Mouse (Mus musculus): Measurements from ENCODE around the gene Casr.
A peak's percentile ranks its signal among the peaks of the same experiment; 100 is the strongest.

The Casr gene

DNA sequence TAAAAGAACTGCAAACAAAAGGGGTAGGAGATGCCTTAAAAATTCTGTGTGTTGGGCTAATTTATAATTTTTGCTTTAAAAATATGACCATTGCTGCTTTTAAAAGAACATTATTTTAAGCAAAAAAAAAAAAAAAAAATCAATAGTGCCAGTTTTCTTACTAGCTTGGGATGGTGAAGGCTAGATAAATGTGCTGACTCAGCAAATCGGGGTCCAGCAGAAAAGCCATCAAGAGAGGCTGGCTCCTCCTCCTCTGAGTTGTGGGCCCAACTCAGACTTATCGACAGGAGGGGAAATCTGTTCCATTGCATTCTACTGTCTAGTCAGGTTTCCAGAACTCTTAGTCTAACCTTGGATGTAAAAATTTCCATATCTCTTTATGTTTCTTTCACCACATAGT, 45.6 kb downstream of the Casr start:
- DNase-seq: no peak

DNA sequence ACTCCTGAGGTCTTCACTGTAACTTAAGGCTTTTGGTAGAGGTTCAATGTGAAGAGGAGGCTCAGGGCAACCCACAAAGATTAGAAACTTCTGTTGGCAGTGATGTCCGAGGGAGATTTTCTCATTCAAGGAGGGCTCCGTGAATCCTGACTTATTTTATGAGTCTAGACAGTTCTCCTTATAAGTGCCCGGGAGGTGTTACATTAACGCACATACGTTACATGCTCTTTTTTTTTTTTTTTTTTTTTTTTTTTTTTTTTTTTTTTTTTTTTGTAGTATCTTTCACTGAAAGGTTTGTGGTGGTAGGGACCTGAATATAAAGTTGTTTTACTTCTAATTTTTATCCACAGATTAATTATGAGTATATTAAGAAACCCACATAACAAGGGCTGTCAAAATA, 54.6 kb downstream of the Casr start:
- no peak for DNase-seq

DNA sequence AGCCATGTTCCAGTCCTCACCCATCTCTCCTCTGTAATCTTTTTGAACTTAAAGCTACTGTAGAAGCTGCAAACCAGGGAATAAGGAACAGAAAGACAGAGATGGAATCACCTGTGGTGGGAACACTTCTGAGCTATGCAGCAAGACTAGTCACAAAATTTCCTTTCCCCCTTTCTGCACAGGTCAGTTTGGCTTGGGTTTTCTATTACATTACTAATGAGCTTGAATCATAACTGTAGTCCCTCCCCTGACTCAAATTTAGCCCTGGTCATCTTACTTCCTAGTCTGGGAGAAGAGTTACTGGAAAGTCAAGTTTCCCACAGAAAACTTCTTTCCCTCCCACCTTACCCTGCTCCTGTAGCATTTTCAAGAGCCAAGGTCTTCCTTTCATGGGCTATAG, 55.1 kb downstream of the Casr start:
- DNase-seq: no peak

DNA sequence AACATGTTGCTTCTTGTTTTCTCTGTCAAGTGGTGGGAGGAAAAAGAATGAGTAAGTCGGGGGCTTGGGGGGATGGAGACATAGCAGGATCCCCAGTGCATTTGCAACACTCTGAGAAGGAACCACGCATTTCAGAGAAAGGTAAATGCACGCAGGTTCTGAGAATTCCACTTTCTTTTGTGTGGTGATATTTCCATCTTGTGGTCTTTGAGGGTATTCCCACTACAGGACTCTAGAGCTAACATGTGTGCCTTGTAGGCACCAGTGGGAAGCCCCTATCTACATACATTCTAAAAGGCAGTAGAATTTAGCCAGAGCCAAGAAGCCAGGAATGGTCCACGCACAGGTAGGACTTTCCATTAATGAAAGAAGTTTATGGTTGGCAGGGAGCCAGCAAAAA, 56.0 kb downstream of the Casr start:
- no peak for DNase-seq

DNA sequence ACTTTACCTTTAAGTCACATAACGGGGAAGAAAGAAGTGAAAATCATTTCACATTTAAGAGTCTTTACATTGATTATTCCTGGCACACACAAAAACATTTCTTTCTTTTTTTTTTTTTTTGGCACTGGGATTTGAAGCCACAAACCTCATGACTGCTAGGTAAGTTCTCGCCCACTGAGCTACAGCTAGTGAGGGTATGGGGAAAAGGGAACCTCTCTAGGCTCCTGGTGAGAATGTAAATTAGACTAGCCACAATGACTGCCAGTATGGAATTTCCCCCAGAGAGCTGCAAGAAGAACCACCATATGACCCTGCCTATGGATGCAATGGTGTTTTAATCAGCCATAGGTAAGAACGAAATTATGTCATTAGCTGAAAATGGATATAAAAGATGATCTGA, 56.8 kb downstream of the Casr start:
- no peak for DNase-seq

DNA sequence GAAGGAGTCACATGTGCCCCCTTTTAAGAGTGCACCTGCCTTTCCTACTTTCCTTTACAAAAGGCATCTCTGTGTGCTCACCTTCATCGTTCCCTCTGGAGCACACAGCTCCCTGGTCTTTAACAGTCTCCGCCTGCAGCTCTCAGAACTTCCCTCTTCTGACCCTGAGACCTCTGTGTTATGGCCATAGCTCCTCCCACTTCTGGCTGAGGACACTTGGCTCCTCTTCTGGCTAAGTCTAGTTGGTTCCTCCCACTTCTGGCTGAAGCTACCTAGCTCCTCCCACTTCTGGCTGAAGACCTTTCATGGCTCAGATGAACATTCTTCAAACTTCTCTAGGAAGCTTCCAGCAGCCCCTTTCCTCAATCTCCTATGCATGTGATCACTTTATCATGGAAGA, 59.7 kb downstream of the Casr start:
- no peak for DNase-seq

DNA sequence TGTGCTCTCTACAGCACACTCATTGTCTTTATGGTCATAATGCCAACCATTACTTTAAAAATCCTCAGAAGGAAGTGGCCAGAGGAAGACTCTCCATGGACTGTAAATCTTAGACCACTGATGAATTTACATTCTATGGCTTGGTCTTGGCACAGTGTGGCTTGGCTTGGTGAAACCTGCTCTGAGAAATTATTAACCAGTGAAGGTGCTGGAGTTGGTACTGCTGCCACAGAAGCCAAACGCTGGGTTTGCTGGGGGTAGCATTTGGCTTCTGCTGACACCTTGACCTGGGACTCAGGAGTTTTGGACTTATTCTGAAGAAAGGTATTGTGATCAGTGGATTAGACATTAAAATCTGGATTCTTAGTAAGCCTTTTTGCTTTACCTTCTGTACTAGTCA, 69.5 kb downstream of the Casr start:
- no peak for DNase-seq

DNA sequence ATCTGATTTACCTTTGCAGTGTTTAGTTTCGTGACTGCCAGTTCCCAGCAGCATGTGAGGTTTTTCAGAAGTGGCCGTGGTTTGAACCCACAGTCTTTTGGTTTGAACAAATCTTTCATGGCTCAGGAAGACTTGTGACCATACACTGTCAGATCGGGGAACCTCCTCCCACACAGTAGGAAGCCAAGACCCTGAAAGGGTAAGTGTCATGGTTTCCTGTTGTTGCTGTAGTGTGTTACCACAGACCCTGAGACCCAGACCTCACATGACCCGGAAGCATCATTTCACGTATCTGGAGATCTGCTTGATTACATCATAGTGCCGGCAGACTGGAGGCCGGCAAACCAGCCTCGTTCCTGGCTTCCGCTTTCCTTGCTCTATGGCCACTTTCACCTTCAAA, 85.1 kb downstream of the Casr start:
- no peak for DNase-seq

DNA sequence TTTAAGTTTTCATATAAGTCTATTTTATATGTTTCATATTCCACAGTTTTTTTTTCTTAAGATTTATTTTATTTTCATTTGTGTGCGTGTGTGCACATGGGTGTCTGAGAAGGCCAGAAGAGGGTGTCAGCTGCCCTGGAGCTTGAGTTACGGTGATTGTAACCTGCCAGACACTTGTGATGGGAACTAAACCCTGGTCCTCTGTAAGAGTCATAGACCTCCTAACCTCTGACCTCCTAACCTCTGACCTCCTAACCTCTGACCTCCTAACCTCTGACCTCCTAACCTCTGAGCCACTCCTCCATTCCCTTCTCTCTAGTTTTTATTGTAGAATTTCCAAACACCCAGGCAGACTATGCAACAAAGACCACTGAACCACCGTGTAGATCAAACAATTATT, 86.4 kb downstream of the Casr start:
- DNase-seq: no peak

DNA sequence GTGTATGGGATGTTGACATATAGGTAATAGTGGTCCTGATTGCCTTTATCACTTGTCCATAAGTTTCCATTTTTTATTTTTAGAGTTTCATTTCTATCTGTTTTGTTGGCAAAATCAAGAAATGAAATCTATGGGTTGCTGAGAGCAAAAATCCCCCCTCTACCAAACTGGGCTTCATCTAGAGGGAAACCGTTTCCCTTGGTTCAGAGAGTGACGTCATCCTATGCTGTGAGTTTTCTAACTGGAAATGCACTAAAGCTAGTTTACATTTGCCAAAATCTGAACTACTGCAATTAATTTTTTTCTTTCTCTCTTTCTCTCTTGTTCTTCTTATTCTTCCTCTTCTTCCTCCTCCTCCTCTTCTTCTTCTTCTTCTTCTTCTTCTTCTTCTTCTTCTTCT, 87.1 kb downstream of the Casr start:
- no peak for DNase-seq

DNA sequence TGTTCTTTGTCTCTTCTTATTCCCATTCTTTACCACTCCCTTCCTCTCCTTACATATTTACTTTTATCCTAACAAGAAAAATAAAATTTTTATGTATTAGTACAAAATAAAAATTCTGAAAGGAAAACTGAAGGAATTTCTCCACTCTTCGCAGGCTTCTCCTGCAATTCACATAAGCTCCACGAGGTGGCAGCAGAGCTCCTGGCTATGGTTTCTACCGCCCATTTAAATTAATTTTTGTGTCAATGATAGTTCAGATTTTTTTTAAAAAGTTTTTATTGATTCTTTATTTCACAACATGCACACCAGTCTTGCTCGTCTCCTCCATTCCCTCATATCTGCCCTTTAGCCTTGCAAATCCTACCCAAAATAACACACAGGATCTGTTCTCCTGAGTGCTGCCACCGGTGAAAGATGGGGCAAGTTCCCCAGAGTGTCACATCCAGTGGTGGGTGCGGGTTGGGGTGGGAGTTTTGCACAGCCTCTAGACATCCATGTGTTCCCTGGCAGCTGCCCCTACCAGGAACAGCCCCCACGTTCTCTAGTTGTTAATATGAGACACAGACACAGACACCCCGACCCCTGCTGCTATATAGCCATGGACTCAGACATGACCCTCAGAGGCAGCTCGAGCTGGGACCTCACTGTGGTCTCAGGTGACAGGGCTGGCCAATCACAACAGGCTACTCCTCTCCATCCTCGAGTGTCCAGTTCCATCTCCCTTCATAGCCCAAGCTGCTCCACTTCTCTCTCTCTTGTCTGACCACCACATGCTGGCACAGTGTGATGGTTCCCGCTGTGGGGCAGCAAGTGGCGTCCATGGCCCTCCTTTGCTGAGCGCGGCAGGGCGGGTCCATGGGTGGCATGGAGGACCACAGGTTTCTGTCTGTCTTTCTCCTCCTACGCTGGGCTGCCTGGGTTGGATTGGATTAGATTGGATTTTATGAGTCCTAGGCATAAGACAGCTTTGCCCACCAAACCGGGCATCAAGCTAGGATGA, 88.4 kb downstream of the Casr start:
- DNase-seq: peak; percentile 26 to 36

DNA sequence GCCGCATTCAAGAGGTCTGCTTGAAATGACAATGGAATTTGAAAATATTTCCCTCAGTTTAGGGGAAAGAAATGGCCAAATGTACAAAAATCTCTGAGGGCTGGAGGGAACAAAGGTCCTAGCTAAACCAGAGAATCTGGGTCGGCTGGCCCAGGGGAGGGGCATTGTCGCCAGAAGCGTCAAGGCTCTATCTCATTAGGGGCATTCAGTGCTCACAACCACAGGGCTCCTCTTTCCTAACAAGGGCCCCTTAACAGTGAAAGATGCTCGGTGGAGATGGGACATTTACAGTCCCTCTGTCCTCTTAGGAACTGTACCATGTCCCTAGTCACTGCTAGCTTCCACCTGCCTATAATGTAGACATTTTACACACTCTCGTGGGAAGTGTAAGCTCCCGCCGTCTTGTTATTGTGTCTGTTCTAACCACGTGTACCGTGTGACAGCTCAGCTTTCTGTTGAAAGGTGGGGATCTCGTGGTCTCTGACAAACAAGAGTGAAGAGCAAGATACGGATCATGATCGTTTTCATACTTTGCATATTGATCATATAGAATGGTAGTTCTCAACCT, 90.8 kb downstream of the Casr start:
- DNase-seq: no peak

DNA sequence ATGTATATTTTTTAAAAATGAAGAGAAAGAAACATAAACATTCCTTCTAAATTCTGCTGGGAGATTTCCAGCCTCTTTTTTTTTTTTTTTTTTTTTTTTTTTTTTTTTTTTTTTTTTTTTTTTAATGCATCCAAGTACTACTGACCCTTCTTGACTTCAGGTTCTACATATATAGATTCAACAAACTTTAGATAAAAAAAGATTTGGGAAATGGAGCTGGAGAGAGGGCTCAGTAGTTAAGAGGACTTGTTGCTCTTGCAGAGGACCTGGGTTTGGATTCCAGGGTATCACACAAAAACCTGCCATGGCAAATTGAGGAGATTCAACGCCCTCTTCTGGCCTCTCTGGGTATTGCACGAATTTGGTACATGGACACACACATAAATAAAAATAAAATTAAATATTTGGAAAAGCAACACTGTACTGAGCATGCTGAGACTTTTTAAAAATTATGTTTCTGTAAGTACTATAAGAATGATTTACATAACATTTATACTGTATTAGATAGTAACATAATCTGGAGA, 91.9 kb downstream of the Casr start:
- DNase-seq: peak in 1 of 2 experiments; percentile 4

DNA sequence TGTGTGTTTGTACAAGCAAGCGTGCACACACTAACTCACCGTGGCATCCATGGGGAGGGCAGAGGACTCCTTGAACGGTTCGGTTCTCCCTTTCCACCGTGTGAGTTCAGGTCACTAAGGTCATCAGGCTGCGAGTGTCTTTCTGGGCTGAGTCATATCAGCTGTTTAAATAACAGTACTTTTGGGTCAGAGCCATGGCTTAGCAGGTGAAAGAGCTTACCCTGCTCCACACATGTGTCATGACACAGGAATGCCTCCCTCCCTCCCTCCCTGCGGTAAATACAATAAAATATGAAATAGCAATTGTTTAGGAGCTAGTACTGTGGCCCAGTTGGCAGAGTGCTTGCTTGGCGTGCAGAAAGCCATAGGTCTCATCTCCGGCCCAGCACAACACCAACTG, 92.6 kb downstream of the Casr start:
- DNase-seq: no peak

DNA sequence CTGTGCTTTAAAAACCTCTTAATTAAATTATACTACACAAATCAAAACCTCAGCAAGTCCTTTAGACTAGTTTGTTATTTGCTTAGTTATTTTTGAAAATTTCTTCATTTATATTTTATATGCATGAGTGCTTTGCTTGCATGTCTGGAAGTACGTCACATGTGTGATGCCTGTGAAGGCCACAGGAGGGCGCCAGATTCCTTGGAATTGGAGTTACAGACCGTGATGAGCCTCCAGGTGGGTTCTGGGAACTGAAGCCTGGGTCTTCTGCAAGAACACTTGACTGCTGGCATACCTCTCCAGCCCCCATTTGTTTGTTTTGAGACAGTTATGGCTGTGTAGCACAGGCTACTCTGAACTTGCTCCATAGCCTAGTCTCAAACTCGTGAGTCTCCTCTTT, 93.1 kb downstream of the Casr start:
- no peak for DNase-seq

DNA sequence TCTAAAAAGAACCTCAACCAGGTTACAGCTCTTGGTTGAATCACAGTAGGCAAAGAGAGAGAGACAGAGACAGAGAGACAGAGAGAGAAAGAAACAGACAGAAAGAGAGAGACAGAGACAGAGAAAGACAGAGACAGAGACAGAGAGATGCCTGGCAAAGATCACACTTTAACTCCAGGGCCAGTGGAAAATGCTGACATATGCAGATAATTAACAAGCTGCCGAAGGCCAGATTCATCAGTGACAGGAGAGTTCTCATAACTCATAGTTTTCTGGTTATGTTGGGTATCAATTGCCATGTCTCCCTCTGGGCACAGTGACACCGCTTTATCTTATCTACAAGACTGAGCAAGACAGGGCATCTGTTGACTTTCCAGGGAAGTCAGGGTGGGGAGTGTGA, 94.0 kb downstream of the Casr start:
- DNase-seq: no peak

DNA sequence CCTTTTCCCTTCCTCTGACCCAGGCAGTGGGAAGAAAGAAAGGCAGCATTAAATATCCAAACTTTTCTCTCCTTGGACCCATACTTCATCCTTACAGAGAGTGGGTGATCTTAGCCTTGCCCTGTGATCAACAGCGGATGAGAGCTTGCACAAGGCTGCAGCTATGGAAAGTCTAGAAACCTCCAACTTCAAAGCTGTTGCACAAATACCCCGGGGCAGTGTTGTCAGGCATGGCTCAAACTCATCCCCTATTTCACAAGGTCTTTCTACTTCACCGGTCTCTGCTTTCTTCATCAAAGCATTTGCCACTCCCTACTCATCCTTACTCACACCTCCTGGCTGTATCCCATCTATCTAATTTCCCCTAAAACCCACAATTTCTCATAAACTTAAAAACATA, 96.5 kb downstream of the Casr start:
- DNase-seq: no peak

DNA sequence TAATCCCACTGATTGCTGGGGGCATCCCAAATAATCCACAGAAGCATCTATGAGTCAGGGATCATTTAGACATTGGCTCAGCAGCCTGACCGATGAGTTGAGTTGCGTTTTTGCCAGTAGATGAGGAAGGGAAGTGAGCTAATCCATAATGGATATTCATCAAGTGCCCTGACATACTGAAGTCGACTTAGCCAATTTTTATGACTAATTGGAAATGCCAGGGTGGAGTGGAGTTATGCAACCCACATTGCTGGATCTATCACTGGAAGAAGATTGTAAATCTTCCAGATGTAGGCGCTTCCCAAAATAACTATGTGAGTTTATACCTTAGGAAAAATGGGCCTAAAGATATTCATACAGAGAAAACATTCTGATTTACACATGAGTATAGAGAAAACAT, 97.9 kb downstream of the Casr start:
- no peak for DNase-seq

DNA sequence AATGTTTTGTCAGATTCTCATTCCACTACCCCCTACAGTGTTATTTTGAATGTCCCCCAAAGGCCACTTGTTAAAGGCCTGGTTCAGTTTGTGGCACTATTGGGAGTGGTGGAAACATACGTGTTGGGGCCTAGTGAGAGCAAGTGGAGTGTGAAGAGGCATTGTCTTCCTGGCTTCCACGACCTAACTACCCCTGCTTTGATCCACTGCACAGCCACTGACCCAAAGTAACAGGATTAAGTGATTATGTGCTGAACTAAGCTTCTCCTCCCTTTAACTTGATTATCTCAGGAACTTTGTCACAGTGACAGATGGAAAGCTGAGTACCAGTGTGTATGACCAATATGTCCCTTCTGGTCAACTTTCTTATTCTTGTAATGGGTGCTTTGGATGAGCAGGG, 101.5 kb downstream of the Casr start:
- DNase-seq: no peak

DNA sequence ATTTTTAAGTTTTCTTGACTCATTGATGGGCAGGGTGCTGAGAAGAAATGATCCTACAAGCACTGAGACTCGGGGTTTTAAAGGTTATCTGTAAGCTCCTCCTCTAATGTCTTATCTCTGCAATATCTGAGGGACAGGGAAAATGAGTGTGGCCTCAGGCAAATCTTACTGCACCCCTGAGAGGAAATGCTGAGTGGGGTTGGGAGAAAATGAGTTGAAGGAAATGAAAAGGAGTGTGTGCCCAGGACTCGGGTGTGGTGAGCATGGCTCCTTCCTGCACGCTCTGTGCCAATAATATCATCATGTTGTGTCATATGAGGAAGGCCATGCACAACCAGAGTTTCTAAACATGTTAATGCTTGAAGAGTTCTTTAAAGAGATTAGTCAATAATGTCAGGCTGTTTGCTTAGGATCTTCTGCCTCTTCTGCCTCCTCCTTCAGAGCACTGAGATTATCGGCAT, 106.6 kb downstream of the Casr start, which contains the start of gene Stfa3:
Stfa3 (minus strand) TSS at position 51 of the 461 bp plus-strand sequence.
- DNase-seq: no peak
